Comparison of ENCODE assay signal across 20 mouse cellular contexts in genomic region chr10:61834288-61834687, GRCm38 (mm10).
"Had no signal": no experiment of that assay in that cellular context is flagged by ENCODE, and none has a peak within 500 bp of the region (broad histone marks: within the 10 kb centered on the region; RNA-seq: fewer than 3 reads in every experiment).

No protein-coding gene starts in this region.

- DNase-seq: gastrocnemius, postnatal 14 days; heart, adult 18-20 months; heart, postnatal 10 days; heart, postnatal 4 days; kidney, adult 2 months; kidney, adult 9 months; kidney, postnatal 14 days; kidney, postnatal 36 days; layer of hippocampus, adult 9-11 months; layer of hippocampus, postnatal 36 days; left cerebral cortex, postnatal 4 days had no signal

- H3K4me3 ChIP-seq: heart, embryonic 10.5 days; heart, embryonic 12.5 days; hindbrain, embryonic 10.5 days; hindbrain, embryonic 12.5 days; intestine, embryonic 15.5 days; kidney, embryonic 15.5 days; limb, embryonic 13.5 days; limb, embryonic 15.5 days; liver, embryonic 12.5 days had no signal

- H3K9me3 ChIP-seq: heart, embryonic 10.5 days; heart, embryonic 12.5 days; hindbrain, embryonic 10.5 days; hindbrain, embryonic 12.5 days; intestine, embryonic 15.5 days; kidney, embryonic 15.5 days; limb, embryonic 13.5 days; limb, embryonic 15.5 days; liver, embryonic 12.5 days had no signal

- H3K4me1 ChIP-seq: liver, embryonic 12.5 days had no signal

- H3K36me3 ChIP-seq: heart, embryonic 10.5 days; heart, embryonic 12.5 days; hindbrain, embryonic 10.5 days; hindbrain, embryonic 12.5 days; intestine, embryonic 15.5 days; kidney, embryonic 15.5 days; limb, embryonic 13.5 days; limb, embryonic 15.5 days; liver, embryonic 12.5 days had no signal

- H3K27me3 ChIP-seq: heart, embryonic 12.5 days; hindbrain, embryonic 12.5 days; intestine, embryonic 15.5 days; kidney, embryonic 15.5 days; limb, embryonic 13.5 days; limb, embryonic 15.5 days had no signal
